Mouse (Mus musculus) midbrain, embryonic 14.5 days (tissue): ENCODE results near the gene Cfap99. TPM values are rescaled to one million over a fixed set of nuclear protein-coding genes. Genes with fewer than 3 reads are reported as not detected.

Experiments
- ATAC-seq: fragments of 200-750 bp; cut with Nextera tagmentation; 2 replicates; pipeline ENCODE4 v1.8.0; 2017; ENCODE audit warnings: moderate number of reproducible peaks, moderate library complexity; ENCODE audit not compliant: low FRiP score, low TSS enrichment
- DNase-seq: peaks from one replicate; pipeline ENCODE4 v3.0.0-alpha.2; 2015
- H3K27ac ChIP-seq: fragments of 300-500 bp; sonication (generic); replicated peaks from 2 replicates; pipeline ENCODE4 v1.5.1; 2014; ENCODE audit warnings: mild to moderate bottlenecking, low read depth, low read length, moderate library complexity
- H3K27me3 ChIP-seq: fragments of 300-500 bp; sonication (generic); 2 replicates; pipeline ENCODE4 v1.6.1; 2014; ENCODE audit warnings: low read length, control low read depth, mixed read lengths; ENCODE audit not compliant: control insufficient read depth, insufficient read depth
- H3K36me3 ChIP-seq: fragments of 300-500 bp; sonication (generic); 2 replicates; pipeline ENCODE4 v1.6.1; 2014; ENCODE audit warnings: low read length, control low read depth; ENCODE audit not compliant: control insufficient read depth, insufficient read depth
- H3K4me1 ChIP-seq: fragments of 300-500 bp; sonication (generic); 2 replicates; pipeline ENCODE4 v1.6.1; 2014; ENCODE audit warnings: mild to moderate bottlenecking, antibody characterized with exemption, low read length, control low read depth; ENCODE audit not compliant: control insufficient read depth, insufficient read depth
- H3K4me2 ChIP-seq: fragments of 300-500 bp; sonication (generic); 2 replicates; pipeline ENCODE4 v1.6.1; 2014; ENCODE audit warnings: mild to moderate bottlenecking, low read length, moderate library complexity
- H3K4me3 ChIP-seq: fragments of 300-500 bp; sonication (generic); replicated peaks from 2 replicates; pipeline ENCODE4 v1.5.1; 2014; ENCODE audit warnings: low read depth, low read length
- H3K9ac ChIP-seq: fragments of 300-500 bp; sonication (generic); replicated peaks from 2 replicates; pipeline ENCODE4 v1.6.1; 2014; ENCODE audit warnings: mild to moderate bottlenecking, low read length, moderate library complexity
- H3K9me3 ChIP-seq: fragments of 300-500 bp; sonication (generic); 2 replicates; pipeline ENCODE4 v1.6.1; 2016; ENCODE audit warnings: low read length, control low read depth, mixed read lengths; ENCODE audit not compliant: control insufficient read depth
- WGBS: fragments of 180-500 bp; shearing (Covaris S2); extraction: QIAGEN DNeasy Blood & Tissue Kit; methylation state at CpG from one replicate; pipeline ENCODE4 v1.1.7; 2014; 5-methylcytosine and 5-hydroxymethylcytosine counted together
- polyA plus RNA-seq: library from polyadenylated mRNA; unstranded; fragments of >200 nt; fragmentation: Nextera tagmentation; extraction: Ambion mirVana; gene quantifications from 2 replicates; pipeline ENCODE4 v1.2.1, GENCODE M21; 2014

Gene Cfap99
- polyA plus RNA-seq, 1 experiment from 2014 or later = not detected

- Histone ChIP-seq H3K4me1 (no peaks in the 10 kb centered on the region), H3K27me3 (no peaks in the 10 kb centered on the region), H3K9ac (no peak overlapping the region), H3K4me3 (no peak overlapping the region), H3K36me3 (peaks cover 26% of the 10 kb centered on the region), H3K4me2 (no peak overlapping the region), H3K27ac (no peak overlapping the region), H3K9me3 (no peaks in the 10 kb centered on the region)
- DNase-seq = no peak
- no peak for ATAC-seq
Measured at GRCm38 (mm10) chr5:34363115-34363514, 74.7 kb downstream of the Cfap99 start.

GRCm38 (mm10) chr5:34368551-34369290, 80.3 kb downstream of the Cfap99 start:
- peak overlapping the region; percentile 60 for H3K9ac ChIP-seq
- 71% methylated on average over 7 of the region's 7 CpGs for WGBS
- H3K36me3 ChIP-seq = no peaks in the 10 kb centered on the region
- H3K27me3 ChIP-seq = no peaks in the 10 kb centered on the region
- DNase-seq (no peak), ATAC-seq (no peak)
- H3K9me3 ChIP-seq = no peaks in the 10 kb centered on the region
- peak overlapping the region; percentile 88 for H3K4me3 ChIP-seq
- peaks cover 14% of the 10 kb centered on the region for H3K4me1 ChIP-seq
- H3K27ac ChIP-seq = peak overlapping the region; percentile 90
- H3K4me2 ChIP-seq = peak overlapping the region; percentile 62

- H3K9me3 ChIP-seq = no peaks in the 10 kb centered on the region
- WGBS = under 1% methylated on average over 59 of the region's 64 CpGs
- H3K4me3 ChIP-seq = peak within 1 kb of the TSS; percentile 88
- DNase-seq (peak; percentile 99), ATAC-seq (peak; percentile 100)
- H3K27ac ChIP-seq = peak within 1 kb of the TSS; percentile 90
- H3K27me3 ChIP-seq = no peaks in the 10 kb centered on the region
- peak within 1 kb of the TSS; percentile 89 for H3K9ac ChIP-seq
- H3K36me3 ChIP-seq = no peaks in the 10 kb centered on the region
- peak within 1 kb of the TSS; percentile 73 for H3K4me2 ChIP-seq
- peaks cover 14% of the 10 kb centered on the region for H3K4me1 ChIP-seq
Measured at GRCm38 (mm10) chr5:34369341-34370021, 81.1 kb downstream of the Cfap99 start, which contains the start of gene Fam193a. Gene Fam193a, plus strand, starts transcription at chr5:34369933.

GRCm38 (mm10) chr5:34370022-34370823, 81.8 kb downstream of the Cfap99 start:
- H3K9ac ChIP-seq = peak overlapping the region; percentile 89
- ATAC-seq = peak; percentile 7; the same call in 1 of the 2 replicates

GRCm38 (mm10) chr5:34370840-34371239, 82.4 kb downstream of the Cfap99 start:
- no peaks in the 10 kb centered on the region for H3K36me3 ChIP-seq
- DNase-seq = no peak
- peak overlapping the region; percentile 90 for H3K27ac ChIP-seq
- H3K4me2 ChIP-seq = peak overlapping the region; percentile 73
- peak overlapping the region; percentile 88 for H3K4me3 ChIP-seq
- H3K27me3 ChIP-seq = no peaks in the 10 kb centered on the region
- peak overlapping the region; percentile 89 for H3K9ac ChIP-seq
- H3K9me3 ChIP-seq = no peaks in the 10 kb centered on the region
- no peak for ATAC-seq
- peaks cover 17% of the 10 kb centered on the region for H3K4me1 ChIP-seq
- WGBS = 35% methylated on average over 8 of the region's 8 CpGs

More at GRCm38 (mm10) chr5:34370022-34370823, 81.8 kb downstream of the Cfap99 start:
- H3K36me3 ChIP-seq = no peaks in the 10 kb centered on the region
- peak overlapping the region; percentile 73 for H3K4me2 ChIP-seq
- H3K9me3 ChIP-seq = no peaks in the 10 kb centered on the region
- under 1% methylated on average over 113 of the region's 114 CpGs for WGBS
- DNase-seq = peak; percentile 62
- H3K27ac ChIP-seq = peak overlapping the region; percentile 90
- H3K4me1 ChIP-seq = peaks cover 17% of the 10 kb centered on the region
- peak overlapping the region; percentile 88 for H3K4me3 ChIP-seq
- no peaks in the 10 kb centered on the region for H3K27me3 ChIP-seq

GRCm38 (mm10) chr5:34372141-34372540, 83.7 kb downstream of the Cfap99 start:
- Histone ChIP-seq H3K4me1 (peaks cover 17% of the 10 kb centered on the region), H3K27ac (no peak overlapping the region), H3K4me3 (no peak overlapping the region), H3K9ac (no peak overlapping the region), H3K4me2 (peak overlapping the region; percentile 0; the same call in 1 of the 2 replicates), H3K27me3 (no peaks in the 10 kb centered on the region), H3K36me3 (no peaks in the 10 kb centered on the region), H3K9me3 (no peaks in the 10 kb centered on the region)
- ATAC-seq (no peak), DNase-seq (no peak)

GRCm38 (mm10) chr5:34372541-34372940, 84.1 kb downstream of the Cfap99 start:
- Histone ChIP-seq H3K4me1 (peaks cover 17% of the 10 kb centered on the region), H3K9me3 (no peaks in the 10 kb centered on the region), H3K27ac (no peak overlapping the region), H3K4me2 (0 out of 2 replicates have a peak overlapping the region, but pooled peaks have one; percentile 0), H3K36me3 (no peaks in the 10 kb centered on the region), H3K4me3 (no peak overlapping the region), H3K9ac (no peak overlapping the region), H3K27me3 (no peaks in the 10 kb centered on the region)
- DNase-seq (no peak), ATAC-seq (no peak)
